Mouse (Mus musculus): ENCODE results near the gene Atat1. TPM values are rescaled to one million over a fixed set of nuclear protein-coding genes. Genes with fewer than 3 reads are reported as not detected.

Gene Atat1
- 136 and 230 TPM in 2 replicates for polyA plus RNA-seq (2012; rRNA removed)

DNA sequence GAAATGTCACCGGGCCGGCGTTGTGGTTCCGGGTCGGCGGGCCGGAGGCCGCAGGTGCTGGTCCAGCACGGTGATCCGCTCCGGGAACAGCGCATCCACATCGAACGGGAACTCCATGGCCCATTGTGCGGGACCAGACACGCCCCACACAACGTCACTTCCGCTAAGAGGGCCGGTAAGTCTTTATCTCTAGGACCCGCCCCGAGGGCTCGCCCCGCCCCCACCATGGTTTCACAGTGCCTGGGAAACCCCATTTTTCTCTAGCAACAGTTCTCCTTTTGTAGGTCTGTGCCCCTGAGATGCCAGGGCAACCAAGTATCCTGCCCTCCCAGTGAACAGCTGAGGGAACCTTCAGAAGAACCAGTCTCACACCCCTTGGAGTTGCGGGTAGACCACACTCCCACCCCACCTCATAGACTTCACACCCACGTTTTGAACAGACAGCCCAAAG, at the start of gene Atat1:
Gene Atat1, minus strand, starts transcription at position 157 of the 451 bp plus-strand sequence.

DNA sequence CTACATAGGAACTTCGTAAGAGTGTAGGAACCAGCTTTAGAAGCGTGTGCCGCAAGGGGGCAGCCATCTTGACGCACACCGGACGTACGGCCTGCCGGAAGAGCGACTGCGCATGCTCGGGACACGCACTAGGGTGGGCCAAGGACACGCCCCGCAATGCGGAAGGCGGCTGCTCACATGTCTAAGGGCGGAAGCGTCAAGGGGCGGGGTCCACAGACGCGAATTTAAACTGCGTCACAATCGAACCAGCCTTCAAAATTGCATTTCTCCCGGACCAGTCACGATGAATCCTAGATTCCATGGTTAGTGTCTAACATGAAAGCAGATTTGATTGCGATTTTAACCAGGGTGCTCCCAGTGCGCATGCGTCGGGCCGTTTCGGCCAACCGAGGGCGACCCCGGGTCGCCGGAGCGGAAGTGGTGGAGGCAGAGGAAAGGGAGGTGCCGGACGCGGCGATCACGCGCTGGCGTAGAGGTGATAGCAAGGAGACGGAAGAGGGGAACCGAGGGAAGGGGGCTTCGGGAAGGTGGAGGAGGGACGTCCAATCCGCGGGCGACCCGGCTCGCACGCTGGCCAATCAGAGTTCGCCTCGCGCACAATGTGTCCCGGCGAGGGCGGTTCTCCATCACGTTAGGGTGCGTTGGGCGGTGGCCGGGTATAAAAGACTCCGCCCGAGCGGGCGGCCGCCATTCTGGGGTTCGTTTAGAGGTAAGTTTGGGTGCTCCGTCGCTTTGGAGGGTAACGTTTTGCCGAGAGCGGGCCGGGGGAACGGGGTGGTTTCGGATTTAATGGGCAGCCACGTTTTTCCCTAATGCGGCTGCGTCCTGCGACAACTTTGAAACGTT, 6.6 kb upstream of the Atat1 start, which contains the start of the genes Mrps18b and Ppp1r10:
Gene Mrps18b, minus strand, starts transcription at position 93 of the 846 bp plus-strand sequence.
Gene Ppp1r10, plus strand, starts transcription at position 138 of the 846 bp plus-strand sequence.

DNA sequence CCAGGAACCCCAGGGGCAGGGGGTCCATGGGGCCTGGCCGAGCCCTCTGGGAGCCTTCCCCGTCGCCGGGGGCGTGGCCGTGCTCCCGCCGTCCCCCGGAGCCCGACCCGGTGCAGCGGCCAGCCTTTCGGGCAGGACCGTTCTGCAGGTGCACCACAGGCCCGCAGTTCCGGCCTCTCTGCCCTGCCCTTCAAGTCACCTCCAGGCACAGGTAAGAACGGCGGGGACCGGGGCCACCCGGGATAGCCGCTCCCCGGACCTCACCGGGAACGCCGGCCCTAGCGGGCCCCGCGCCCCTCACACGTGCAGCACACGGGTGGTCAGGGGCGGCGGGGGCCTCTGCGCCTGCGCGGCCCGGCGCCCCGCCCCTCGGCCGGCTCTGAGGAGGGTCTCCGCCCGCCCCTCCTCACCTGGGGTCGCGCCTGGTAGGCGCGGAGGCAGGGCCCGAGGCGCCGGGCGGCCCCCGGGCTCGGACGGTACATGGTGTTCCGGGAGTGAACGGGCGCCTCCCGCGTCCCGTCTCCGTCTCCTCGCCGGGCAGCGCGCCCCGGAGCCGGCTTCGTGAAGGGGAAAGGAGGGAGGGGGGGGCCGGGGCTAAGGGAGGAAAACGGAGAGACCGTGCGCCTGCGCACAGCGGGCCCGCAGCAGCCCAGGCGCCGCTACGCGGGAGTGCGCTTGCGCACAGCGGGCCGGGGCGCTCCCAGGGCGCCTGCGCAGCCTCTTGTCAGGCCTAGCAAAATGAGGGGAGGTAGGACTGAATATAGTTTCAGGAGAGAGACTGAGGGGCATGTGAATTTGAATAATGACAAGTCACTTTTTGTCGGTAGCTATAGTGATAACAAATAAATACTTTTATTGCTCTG, 12.9 kb downstream of the Atat1 start, which contains the start of gene 2310061I04Rik:
Gene 2310061I04Rik, minus strand, starts transcription at position 651 of the 863 bp plus-strand sequence.

DNA sequence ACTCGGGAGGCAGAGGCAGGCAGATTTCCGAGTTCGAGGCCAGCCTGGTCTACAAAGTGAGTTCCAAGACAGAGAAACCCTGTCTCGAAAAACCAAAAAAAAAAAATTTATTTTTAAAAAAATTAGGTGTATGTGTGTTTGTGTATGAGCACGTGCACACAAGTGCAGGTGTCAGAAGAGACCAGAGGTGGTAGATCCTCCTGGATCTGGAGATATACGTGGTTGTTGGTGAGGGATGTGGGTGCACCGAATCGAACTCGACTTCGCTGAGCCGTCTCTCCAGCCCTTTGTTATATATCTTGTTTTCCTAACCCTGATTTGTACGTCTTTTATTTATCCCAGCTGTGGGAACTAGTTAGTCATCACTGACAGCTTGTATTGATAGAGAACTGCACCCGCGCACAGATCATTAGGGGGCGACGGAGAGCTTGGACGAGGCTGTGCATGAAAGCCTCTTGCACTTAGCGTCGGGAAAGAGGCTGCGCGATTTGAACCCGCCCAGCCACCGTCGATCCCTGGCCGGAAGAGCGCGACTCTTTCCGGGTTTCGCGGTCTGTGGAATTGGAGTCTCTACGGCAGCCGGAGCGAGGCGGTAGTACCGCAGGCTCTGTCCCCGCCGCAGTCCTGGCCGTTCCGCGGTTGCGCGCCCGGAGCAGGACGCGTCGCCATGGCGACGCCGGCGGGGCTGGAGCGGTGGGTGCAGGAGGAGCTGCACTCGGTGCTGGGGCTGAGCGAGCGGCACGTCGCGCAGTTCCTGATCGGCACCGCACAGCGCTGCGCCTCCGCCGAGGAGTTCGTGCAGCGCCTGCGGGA, 30.4 kb downstream of the Atat1 start, which contains the start of gene Dhx16:
Gene Dhx16, plus strand, starts transcription at position 575 of the 813 bp plus-strand sequence.

DNA sequence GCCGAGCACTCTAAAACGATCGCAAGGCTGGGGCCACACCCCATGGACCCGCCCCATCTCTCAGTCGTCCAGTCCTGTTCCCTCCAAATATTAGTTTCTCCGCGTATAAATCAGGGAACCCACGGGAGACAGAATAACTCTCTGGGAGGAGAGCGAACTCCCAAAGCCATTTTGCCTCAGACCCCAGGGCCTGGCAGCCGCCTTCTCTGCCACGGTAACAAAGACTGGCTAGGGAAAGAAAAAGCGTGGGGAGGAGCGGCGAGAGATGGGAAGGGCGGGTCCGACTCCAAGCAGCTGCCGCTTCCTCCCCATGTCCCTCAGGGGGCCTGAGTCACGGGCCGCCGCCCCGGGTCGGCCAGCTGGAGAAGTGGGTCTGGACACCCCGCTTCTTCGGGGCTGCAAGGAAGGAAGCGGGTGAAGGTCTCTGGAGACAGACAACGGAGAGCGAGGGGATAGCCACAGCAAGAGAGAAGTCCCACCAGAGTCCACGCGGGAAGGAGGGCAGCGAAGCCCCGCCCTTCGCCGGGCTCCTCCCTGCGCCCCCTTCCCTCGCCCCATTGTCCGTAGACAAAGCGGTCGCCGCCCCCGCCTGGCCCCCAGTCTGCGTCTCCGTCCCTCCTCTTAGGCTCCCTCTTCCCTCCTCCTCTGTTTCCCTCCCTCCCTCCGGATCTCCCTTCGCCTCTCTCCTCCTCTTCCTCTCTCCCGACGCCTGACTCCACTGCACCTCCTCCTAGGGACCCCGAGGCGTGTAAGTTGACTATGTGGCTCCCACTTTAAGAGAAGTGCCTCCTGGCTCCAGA, 44.2 kb downstream of the Atat1 start, which contains the start of gene Ppp1r18:
Gene Ppp1r18, plus strand, starts transcription at position 113 of the 800 bp plus-strand sequence.

DNA sequence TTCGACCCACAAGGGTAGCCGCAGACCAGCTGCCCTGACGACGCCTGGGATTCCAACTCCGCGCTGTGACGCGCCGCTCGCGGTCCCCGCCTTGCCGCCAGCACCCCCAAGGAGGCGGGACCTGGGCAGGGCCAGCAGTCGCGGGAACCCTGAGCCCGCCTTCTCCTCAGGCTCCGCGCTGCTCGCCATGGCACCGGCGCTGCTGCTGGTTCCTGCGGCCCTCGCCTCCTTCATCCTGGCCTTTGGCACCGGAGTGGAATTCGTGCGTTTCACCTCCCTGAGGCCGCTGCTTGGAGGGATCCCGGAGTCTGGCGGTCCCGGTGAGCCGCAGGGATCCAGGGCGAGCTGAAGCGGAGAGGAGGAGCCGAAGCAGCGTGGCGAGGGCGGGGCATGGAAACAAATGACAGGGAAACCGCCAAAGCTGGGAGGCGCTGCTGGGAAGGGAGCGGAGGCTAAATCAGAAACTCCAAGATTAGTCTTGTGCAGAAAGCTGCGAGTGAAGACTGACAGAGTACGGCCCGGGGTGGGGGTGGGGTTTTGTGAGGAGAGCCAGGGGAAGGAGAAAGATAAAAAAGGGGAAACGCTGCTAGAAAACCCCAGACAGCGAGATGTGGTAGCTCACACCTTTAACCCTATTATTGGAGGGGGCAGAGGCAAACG, 48.5 kb downstream of the Atat1 start, which contains the start of gene Nrm:
Gene Nrm, plus strand, starts transcription at position 121 of the 660 bp plus-strand sequence.

Other genes with a start within 250 kb of the Atat1 start
- gene Vars2, start 242.5 kb downstream of the Atat1 start, polyA plus RNA-seq (2012; rRNA removed): 31.5 and 40.9 TPM in 2 replicates
- 40.9 and 46.6 TPM in 2 replicates for gene Gtf2h4, start 236.3 kb downstream of the Atat1 start, polyA plus RNA-seq (2012; rRNA removed)
- 85.4 and 116 TPM in 2 replicates for gene Ddr1, start 205.5 kb downstream of the Atat1 start, polyA plus RNA-seq (2012; rRNA removed)
- 2.3 and 3.8 TPM in 2 replicates for gene Ier3, start 88.4 kb downstream of the Atat1 start, polyA plus RNA-seq (2012; rRNA removed)
- 53.2 and 54.8 TPM in 2 replicates for gene Flot1, start 86.8 kb downstream of the Atat1 start, polyA plus RNA-seq (2012; rRNA removed)
- 1,643 and 2,189 TPM in 2 replicates for gene Tubb5, start 71.8 kb downstream of the Atat1 start, polyA plus RNA-seq (2012; rRNA removed)
- gene Mdc1, start 68.6 kb downstream of the Atat1 start, polyA plus RNA-seq (2012; rRNA removed): 37.8 and 41.2 TPM in 2 replicates
- 61.1 and 62.0 TPM in 2 replicates for gene Nrm, start 48.8 kb downstream of the Atat1 start, polyA plus RNA-seq (2012; rRNA removed)
- 47.5 and 56.9 TPM in 2 replicates for gene Ppp1r18, start 44.5 kb downstream of the Atat1 start, polyA plus RNA-seq (2012; rRNA removed)
- 72.6 and 76.7 TPM in 2 replicates for gene Dhx16, start 30.3 kb downstream of the Atat1 start, polyA plus RNA-seq (2012; rRNA removed)
- 40.5 and 45.6 TPM in 2 replicates for gene 2310061I04Rik, start 12.6 kb downstream of the Atat1 start, polyA plus RNA-seq (2012; rRNA removed)
- 46.6 and 55.3 TPM in 2 replicates for gene Mrps18b, start 6.3 kb upstream of the Atat1 start, polyA plus RNA-seq (2012; rRNA removed)
- gene Ppp1r10, start 6.4 kb upstream of the Atat1 start, polyA plus RNA-seq (2012; rRNA removed): 46.3 and 48.5 TPM in 2 replicates
- gene Abcf1, start 59.7 kb upstream of the Atat1 start, polyA plus RNA-seq (2012; rRNA removed): 95.0 and 180 TPM in 2 replicates
- gene Gnl1, start 69.8 kb upstream of the Atat1 start, polyA plus RNA-seq (2012; rRNA removed): 35.1 and 60.9 TPM in 2 replicates
- 43.4 and 44.2 TPM in 2 replicates for gene Prr3, start 70.2 kb upstream of the Atat1 start, polyA plus RNA-seq (2012; rRNA removed)
- gene H2-T24, start 110.5 kb upstream of the Atat1 start, polyA plus RNA-seq (2012; rRNA removed): 0.96 and 0.99 TPM in 2 replicates
- 4.6 and 5.0 TPM in 2 replicates for gene H2-T23, start 122.8 kb upstream of the Atat1 start, polyA plus RNA-seq (2012; rRNA removed)
- gene H2-T22, start 132.7 kb upstream of the Atat1 start, polyA plus RNA-seq (2012; rRNA removed): 10.6 and 12.9 TPM in 2 replicates
- gene Gm6034, start 132.9 kb upstream of the Atat1 start, polyA plus RNA-seq (2012; rRNA removed): not detected in 2 replicates
- not detected in 2 replicates for gene Gm11127, start 148.3 kb upstream of the Atat1 start, polyA plus RNA-seq (2012; rRNA removed)
- gene Gm19684, start 211.6 kb upstream of the Atat1 start, polyA plus RNA-seq (2012; rRNA removed): not detected in 2 replicates
- not detected in 2 replicates for gene Gm7030, start 219.3 kb upstream of the Atat1 start, polyA plus RNA-seq (2012; rRNA removed)

All from central nervous system, embryonic 11.5 days (tissue).